Mouse (Mus musculus) stomach, adult 2 months (tissue): Measurements from ENCODE around the gene Olfr1426. TPM values are rescaled to one million over a fixed set of nuclear protein-coding genes. Genes with fewer than 3 reads are reported as not detected.

Source experiments
- polyA plus RNA-seq: library from polyadenylated mRNA; depleted of rRNA; stranded (reverse); fragments of >200 nt; gene quantifications from 2 replicates; pipeline ENCODE4 v1.2.3, GENCODE M21; 2012; rRNA removed

The Olfr1426 gene
- polyA plus RNA-seq, result not detected in 2 replicates

GRCm38 (mm10) chr19:12091913-12092312 is at the start of gene Olfr1426:
Gene Olfr1426 (minus strand): TSS chr19:12092013.

GRCm38 (mm10) chr19:12123103-12123502 is 31.3 kb upstream of the Olfr1426 start, which contains the start of gene Olfr76:
Gene Olfr76 (minus strand): TSS chr19:12123203.

DNA sequence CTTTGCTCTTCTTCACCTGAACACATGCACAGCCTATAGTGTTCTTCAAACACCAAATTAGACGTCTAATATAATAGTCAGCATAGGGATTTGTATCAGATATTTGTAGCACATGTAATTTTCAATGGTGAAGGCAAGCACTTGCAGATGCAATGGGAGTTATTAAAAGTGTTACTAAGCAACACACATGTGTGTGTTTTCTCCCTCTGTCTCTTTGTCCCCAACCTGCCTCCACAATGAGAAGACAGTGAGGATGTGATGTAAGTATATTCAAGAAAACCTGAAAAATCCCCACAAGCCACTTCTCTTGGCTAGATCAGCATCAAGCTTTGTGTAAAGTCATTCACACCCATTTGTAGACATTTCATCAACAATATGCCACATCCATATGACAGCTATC is 24.0 kb upstream of the Olfr1426 start, which contains the start of gene Olfr1428:
Gene Olfr1428 (minus strand): TSS at position 101 of the 400 bp plus-strand sequence.

GRCm38 (mm10) chr19:12103234-12103633 is 11.4 kb upstream of the Olfr1426 start, which contains the start of gene Olfr1427:
Gene Olfr1427 (minus strand): TSS chr19:12103334.

GRCm38 (mm10) chr19:12077631-12078030 is 14.2 kb downstream of the Olfr1426 start, which contains the start of gene Olfr1425:
Gene Olfr1425 (minus strand): TSS chr19:12077731.

DNA sequence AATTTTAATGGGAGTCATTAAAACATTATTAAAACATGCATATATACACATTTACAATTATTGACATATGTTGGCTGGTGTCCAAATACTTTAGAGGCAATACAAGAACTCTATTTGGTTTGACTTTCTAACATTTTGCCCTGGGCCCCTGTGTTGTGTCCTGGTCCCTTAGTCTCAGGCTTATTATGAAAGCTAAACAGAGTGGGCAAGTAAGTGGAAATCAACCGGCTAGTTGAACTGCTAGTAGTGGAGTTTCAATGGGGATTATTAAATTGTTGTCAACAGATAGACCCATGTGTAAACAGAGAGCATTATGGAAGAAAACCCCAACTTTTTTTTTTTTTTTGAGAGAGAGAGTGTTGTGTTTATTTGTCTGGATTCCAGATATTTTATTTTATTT is 29.2 kb downstream of the Olfr1426 start, which contains the start of gene Olfr1424:
Gene Olfr1424 (minus strand): TSS at position 101 of the 400 bp plus-strand sequence.

GRCm38 (mm10) chr19:12041217-12041616 is 50.6 kb downstream of the Olfr1426 start, which contains the start of gene Olfr1423:
Gene Olfr1423 (minus strand): TSS chr19:12041317.

Other genes with a start within 250 kb of the Olfr1426 start
- gene Olfr1418, start 230.9 kb downstream of the Olfr1426 start, polyA plus RNA-seq, result not detected in 2 replicates
- gene Olfr1419, start 216.9 kb downstream of the Olfr1426 start, polyA plus RNA-seq, result not detected in 2 replicates
- not detected in 2 replicates for gene Olfr1420, start 205.4 kb downstream of the Olfr1426 start, polyA plus RNA-seq
- 3.5 and 5.7 TPM in 2 replicates for gene Patl1, start 179.6 kb downstream of the Olfr1426 start, polyA plus RNA-seq
- 3.5 and 5.6 TPM in 2 replicates for gene Osbp, start 126.1 kb downstream of the Olfr1426 start, polyA plus RNA-seq
- not detected in 2 replicates for gene Olfr1423, start 50.7 kb downstream of the Olfr1426 start, polyA plus RNA-seq
- not detected in 2 replicates for gene Olfr1424, start 29.3 kb downstream of the Olfr1426 start, polyA plus RNA-seq
- not detected in 2 replicates for gene Olfr1425, start 14.3 kb downstream of the Olfr1426 start, polyA plus RNA-seq
- not detected in 2 replicates for gene Olfr1427, start 11.3 kb upstream of the Olfr1426 start, polyA plus RNA-seq
- not detected in 2 replicates for gene Olfr1428, start 23.9 kb upstream of the Olfr1426 start, polyA plus RNA-seq
- not detected in 2 replicates for gene Olfr76, start 31.2 kb upstream of the Olfr1426 start, polyA plus RNA-seq
- gene Olfr1555-ps1, start 78.1 kb upstream of the Olfr1426 start, polyA plus RNA-seq, result not detected in 2 replicates
- gene Olfr1431, start 108.6 kb upstream of the Olfr1426 start, polyA plus RNA-seq, result not detected in 2 replicates
- not detected in 2 replicates for gene Olfr1432, start 140.6 kb upstream of the Olfr1426 start, polyA plus RNA-seq
- gene Olfr262, start 149.6 kb upstream of the Olfr1426 start, polyA plus RNA-seq, result not detected in 2 replicates
- not detected in 2 replicates for gene Olfr235, start 169.0 kb upstream of the Olfr1426 start, polyA plus RNA-seq
- not detected in 2 replicates for gene Olfr1434, start 187.8 kb upstream of the Olfr1426 start, polyA plus RNA-seq
- gene Olfr1436, start 207.1 kb upstream of the Olfr1426 start, polyA plus RNA-seq, result not detected in 2 replicates
- not detected in 2 replicates for gene Olfr1437, start 233.1 kb upstream of the Olfr1426 start, polyA plus RNA-seq
- gene Olfr1438-ps1, start 243.9 kb upstream of the Olfr1426 start, polyA plus RNA-seq, result not detected in 2 replicates